Mouse (Mus musculus) colon, adult 2 months (tissue): ENCODE data around the gene Gm8082. TPM values are rescaled to one million over a fixed set of nuclear protein-coding genes. Genes with fewer than 3 reads are reported as not detected.

ENCODE experiments used
- polyA plus RNA-seq: library from polyadenylated mRNA; depleted of rRNA; stranded (reverse); fragments of >200 nt; gene quantifications from 2 replicates; pipeline ENCODE4 v1.2.3, GENCODE M21; 2012; rRNA removed

Gm8082 gene
- not detected in 2 replicates for polyA plus RNA-seq

GRCm38 (mm10) chr14:42993524-42993923 is at the start of gene Gm8082:
Gene Gm8082 (minus strand): TSS chr14:42993624.

DNA sequence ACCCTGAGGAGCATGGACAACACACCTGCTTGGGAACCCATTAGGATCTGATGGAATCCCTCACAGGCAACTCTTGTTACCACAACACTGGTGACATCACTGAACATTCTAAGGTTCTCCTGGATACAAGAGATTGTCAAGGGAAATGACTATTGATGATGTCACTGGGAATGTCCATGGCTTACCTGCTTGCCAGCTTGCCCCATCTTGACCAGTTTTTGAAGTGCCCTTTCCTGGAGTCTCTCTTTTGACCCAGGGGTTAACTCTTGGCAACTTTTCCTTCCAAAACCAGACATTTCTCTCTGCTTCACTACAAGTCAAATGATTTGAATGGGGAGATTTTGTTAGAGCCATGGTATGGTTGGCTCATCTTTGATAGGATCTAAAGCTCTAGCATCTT is 22.1 kb upstream of the Gm8082 start, which contains the start of gene Gm10376:
Gm10376 (minus strand) TSS at position 101 of the 400 bp plus-strand sequence.

Other genes with a start within 250 kb of the Gm8082 start
- not detected in 2 replicates for gene Gm3015, start 224.8 kb downstream of the Gm8082 start, polyA plus RNA-seq
- not detected in 2 replicates for gene Gm10377, start 195.6 kb downstream of the Gm8082 start, polyA plus RNA-seq
- gene Gm21977, start 140.1 kb downstream of the Gm8082 start, polyA plus RNA-seq: not detected in 2 replicates
- not detected in 2 replicates for gene Gm10376, start 22.0 kb upstream of the Gm8082 start, polyA plus RNA-seq
- gene Gm8094, start 83.0 kb upstream of the Gm8082 start, polyA plus RNA-seq: not detected in 2 replicates
- gene Gm8104, start 107.0 kb upstream of the Gm8082 start, polyA plus RNA-seq: not detected in 2 replicates
- not detected in 2 replicates for gene Gm7233, start 186.2 kb upstream of the Gm8082 start, polyA plus RNA-seq
- gene Gm8122, start 241.7 kb upstream of the Gm8082 start, polyA plus RNA-seq: not detected in 2 replicates